Mouse (Mus musculus) activated CD4-positive, CD25-positive, alpha-beta regulatory T cell, adult 4 months (primary cell): ENCODE measurements around the gene Gprc5d. TPM values are rescaled to one million over a fixed set of nuclear protein-coding genes. Genes with fewer than 3 reads are reported as not detected.

Experiments used
- ATAC-seq: one replicate; pipeline ENCODE4 v1.8.0; 2017
- polyA plus RNA-seq, 2 experiments: library from polyadenylated mRNA; unstranded; fragments of 100-300 nt; shearing (Covaris generic); gene quantifications; one replicate each; pipeline ENCODE4 v1.2.1; 2017

Gene Gprc5d
- not detected for polyA plus RNA-seq

- no peak for ATAC-seq
Observed at GRCm38 (mm10) chr6:135118183-135118582, at the start of gene Gprc5d. TSS of gene Gprc5d (minus strand) at chr6:135118283.

DNA sequence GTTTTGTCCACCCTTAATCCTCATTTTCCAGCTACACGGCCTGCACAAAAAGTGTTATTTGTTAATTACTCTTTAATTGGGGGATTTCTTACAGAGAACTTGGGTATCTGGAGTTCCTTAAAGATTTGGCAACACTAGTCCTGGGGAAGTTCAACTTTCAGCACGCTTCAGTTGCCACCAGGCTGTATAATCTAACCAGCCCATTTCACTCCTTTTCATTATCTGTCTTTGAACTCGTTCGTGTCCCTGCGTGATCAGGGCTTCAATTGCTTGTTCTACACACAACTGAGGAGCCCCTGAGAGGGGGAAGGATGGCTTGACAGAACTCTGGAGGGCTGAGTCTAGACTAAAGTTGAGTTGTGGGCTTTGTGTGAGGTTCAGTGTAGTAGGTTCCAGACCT lies 48.6 kb upstream of the Gprc5d start:
- ATAC-seq: no peak

GRCm38 (mm10) chr6:135166262-135166661 lies 48.2 kb upstream of the Gprc5d start:
- no peak for ATAC-seq

GRCm38 (mm10) chr6:135165706-135166105 lies 47.6 kb upstream of the Gprc5d start:
- ATAC-seq: no peak

DNA sequence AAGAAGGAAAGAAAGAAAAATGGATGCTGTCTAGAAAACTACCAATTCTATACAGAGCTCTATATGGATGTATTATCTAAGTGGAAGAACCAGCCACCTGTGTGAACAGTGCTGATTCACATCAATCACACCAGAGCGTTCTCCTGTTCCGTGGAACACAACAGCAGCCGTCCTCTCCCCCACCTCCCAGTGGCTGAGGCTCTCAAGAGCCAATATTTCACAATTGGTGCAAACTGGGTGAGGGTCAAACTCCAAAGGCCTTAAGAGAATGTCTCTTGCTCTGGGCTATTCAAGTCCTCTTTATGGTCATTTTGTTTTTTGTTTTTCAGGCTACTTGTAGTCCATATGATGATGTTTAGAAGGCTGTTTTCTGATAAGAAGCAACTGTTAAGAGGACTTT lies 47.1 kb upstream of the Gprc5d start:
- no peak for ATAC-seq

- ATAC-seq: no peak
Observed at GRCm38 (mm10) chr6:135162861-135163260, 44.8 kb upstream of the Gprc5d start.

- ATAC-seq: no peak
Observed at GRCm38 (mm10) chr6:135162311-135162710, 44.2 kb upstream of the Gprc5d start.

- ATAC-seq: no peak
Observed at GRCm38 (mm10) chr6:135161356-135161755, 43.3 kb upstream of the Gprc5d start.

DNA sequence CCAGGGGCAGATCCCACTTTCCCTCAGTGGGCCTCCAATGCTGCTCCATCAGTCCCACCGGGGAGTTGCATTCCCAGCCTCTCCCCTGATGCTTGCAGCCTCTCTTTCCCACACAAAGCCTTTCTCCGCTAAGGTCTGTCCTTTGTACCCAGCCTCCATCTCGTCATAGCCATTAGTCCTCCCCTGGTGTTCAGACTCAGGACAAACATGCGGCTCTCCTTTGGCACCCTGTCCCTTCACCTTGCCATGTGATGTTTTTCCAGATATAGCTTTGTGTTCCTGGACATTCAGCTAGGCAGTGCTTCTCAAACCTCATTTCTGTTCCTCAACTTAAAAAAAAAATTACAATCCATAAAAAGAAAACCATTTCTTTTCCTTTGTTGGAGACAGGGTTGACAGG lies 40.4 kb upstream of the Gprc5d start:
- no peak for ATAC-seq

GRCm38 (mm10) chr6:135157496-135157895 lies 39.4 kb upstream of the Gprc5d start:
- ATAC-seq: no peak

DNA sequence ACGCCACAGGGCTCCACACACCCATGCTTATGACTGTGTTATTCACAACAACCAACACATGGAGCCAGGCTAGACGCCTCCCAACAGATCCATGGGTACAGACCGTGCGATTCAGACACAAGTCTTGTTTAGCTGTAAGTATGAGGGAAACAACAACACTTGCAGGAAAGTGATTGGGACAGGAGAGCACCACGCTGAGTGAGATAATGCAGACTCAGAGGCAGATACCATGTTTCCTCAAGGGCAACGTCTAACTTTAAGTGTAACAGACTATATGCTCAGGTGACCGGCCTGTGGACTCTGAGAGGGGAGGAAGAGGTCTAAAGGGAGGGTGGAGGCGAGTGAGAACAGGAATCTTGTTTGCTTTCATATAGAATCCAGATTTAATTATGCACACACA lies 38.5 kb upstream of the Gprc5d start:
- ATAC-seq: no peak

GRCm38 (mm10) chr6:135153719-135154118 lies 35.6 kb upstream of the Gprc5d start:
- no peak for ATAC-seq

- no peak for ATAC-seq
Observed at GRCm38 (mm10) chr6:135150311-135150710, 32.2 kb upstream of the Gprc5d start.

- no peak for ATAC-seq
Observed at GRCm38 (mm10) chr6:135149722-135150121, 31.6 kb upstream of the Gprc5d start.

DNA sequence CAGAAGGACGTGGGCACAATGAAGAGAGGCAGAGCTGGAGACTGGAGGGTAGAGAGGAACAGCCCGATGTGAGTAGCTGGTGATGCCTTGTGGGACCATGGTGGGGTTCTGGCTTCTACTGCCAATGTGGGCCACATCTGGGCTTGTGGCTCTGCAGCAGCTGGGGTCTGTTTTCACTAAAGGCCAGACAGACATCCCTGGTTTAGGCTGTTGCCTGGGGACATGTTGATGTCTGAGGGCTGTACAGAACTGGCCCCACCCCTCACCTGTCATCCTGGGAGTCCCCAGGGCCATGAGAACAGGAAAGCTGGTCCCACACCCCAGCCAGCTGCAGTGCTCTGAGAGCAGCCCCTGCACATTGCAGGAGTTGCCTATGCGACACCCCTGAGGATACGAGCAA lies 31.1 kb upstream of the Gprc5d start:
- no peak for ATAC-seq

DNA sequence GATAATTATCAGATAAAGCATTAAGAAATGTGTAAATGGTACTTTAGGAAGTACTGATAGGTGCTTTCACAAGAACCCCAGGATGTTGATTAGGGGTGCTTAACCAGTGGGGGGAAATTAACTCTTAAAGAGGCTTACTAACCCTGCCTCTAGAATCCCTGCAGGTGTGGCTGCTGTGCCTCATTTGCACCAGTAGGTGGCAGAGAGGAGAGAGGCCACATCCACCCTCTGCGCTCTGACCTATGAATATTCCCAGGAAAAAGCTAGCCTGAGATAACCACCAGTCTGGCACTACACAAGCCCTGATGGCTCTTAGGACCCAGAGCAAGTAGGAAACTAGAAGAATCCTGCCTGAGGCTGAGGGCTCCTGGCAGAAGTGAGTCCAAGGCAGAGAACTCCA lies 30.4 kb upstream of the Gprc5d start:
- no peak for ATAC-seq

- no peak for ATAC-seq
Observed at GRCm38 (mm10) chr6:135145976-135146375, 27.9 kb upstream of the Gprc5d start.

DNA sequence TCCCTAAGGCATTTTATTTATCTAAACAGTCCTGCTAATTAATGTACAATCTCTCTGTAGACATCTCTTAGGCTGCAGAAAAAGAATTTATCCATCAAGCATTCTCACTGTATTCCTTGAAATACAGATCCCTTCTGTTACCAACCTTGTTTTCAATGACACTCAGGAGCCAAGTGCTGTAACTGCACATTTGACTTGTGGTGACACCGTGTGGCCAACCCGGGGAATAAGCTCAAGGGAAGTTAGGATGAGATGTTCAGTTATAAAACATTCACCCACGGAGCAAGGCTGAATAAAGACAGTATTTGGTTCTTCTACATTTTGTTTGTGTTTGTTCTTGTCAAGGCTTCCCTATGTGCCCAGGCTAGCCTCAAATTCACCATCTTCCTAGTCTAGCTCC lies 26.4 kb upstream of the Gprc5d start:
- no peak for ATAC-seq

DNA sequence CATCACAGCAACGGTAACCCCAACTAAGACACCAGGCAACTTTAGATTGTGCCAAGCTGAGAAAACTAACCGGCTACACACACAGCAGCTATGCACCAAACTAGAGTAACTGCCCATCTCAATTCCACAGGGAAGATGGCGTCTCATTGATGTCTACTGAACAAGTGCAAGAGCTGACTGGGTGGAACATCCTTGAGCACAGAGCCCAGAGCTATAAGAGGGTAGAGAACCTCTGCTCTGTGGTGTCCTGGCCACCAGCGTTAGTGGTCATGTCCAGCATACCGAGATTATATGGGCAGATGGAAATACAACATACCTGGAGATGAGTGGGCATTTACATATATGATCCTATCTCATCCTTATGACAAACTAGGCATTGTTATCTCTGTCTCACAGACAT lies 25.1 kb upstream of the Gprc5d start:
- ATAC-seq: no peak

DNA sequence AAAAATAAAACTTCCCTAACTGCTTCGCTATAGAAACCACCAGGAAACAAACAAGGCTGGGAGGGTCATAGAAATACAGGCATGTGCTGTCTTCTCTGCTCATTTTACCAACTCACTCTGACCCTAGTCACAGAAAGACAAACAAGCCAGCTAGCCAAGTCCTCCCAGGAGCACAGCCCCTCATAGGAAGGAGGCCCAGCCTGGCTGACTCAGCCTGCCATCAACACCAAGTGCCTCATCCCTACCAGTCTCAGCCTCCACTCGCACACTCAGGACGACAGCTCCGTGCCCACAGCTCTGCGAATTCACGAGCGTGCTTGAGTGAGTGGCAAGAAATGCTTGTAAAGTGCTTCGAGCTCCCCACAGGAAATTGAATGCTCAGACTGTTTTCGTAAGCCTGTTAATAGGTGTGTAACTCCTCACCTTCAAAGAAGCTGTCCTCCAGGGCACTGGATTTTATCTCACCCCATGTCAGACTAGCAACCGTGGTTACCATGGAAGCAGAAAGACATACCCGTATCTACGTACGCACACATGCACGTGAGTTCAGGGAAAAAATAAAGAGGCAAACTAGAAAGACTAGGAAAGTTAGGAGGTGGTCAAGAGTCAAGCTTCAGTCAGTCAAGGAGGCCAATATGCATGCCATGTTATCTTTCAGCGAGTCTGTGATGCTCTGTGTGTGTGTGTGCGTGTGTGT lies 23.5 kb upstream of the Gprc5d start:
- ATAC-seq: no peak

- ATAC-seq: no peak
Observed at GRCm38 (mm10) chr6:135138746-135139145, 20.7 kb upstream of the Gprc5d start.

- ATAC-seq: no peak
Observed at GRCm38 (mm10) chr6:135138207-135138606, 20.1 kb upstream of the Gprc5d start.

GRCm38 (mm10) chr6:135137736-135138135 lies 19.7 kb upstream of the Gprc5d start:
- ATAC-seq: no peak

GRCm38 (mm10) chr6:135136439-135137161 lies 18.5 kb upstream of the Gprc5d start:
- no peak for ATAC-seq
